8 mouse cellular contexts compared by ENCODE assay signal in genomic region chr12:71830139-71830538, GRCm38 (mm10). TPM values are rescaled to one million over a fixed set of nuclear protein-coding genes. Genes with fewer than 3 reads are reported as not detected.
DNase-seq lines count a peak whose midpoint lies in the region; ATAC-seq and TF ChIP-seq lines count a peak whose summit lies in the region.

No protein-coding gene starts in this region.

- peak overlapping the region; percentile 73 for H3K4me3 ChIP-seq in lung, postnatal 0 days (ENCODE audit: low read depth, low read length)
- H3K4me3 ChIP-seq in embryonic facial prominence, embryonic 11.5 days (ENCODE audit: low read depth, low read length), result peak overlapping the region; percentile 90
- H3K4me3 ChIP-seq in limb, embryonic 10.5 days, result peak overlapping the region; percentile 91
- H3K4me3 ChIP-seq in neural tube, embryonic 15.5 days (replicated peaks), result peak overlapping the region; percentile 82

- no peak for TF ChIP-seq CTCF in lung, postnatal 0 days (IDR thresholded peaks at IDR 0.05)

- WGBS in lung, postnatal 0 days, result 12% methylated on average over 10 of the region's 10 CpGs
- WGBS in embryonic facial prominence, embryonic 11.5 days, result 16% methylated on average over 10 of the region's 10 CpGs
- WGBS in limb, embryonic 10.5 days, result 21% methylated on average over 10 of the region's 10 CpGs
- WGBS in neural tube, embryonic 15.5 days, result 12% methylated on average over 10 of the region's 10 CpGs

- H3K9ac ChIP-seq in lung, postnatal 0 days (replicated peaks; ENCODE audit: low read depth), result 0 out of 2 replicates have a peak overlapping the region, but pooled peaks have one; percentile 32
- H3K9ac ChIP-seq in embryonic facial prominence, embryonic 11.5 days (replicated peaks; ENCODE audit: low read length), result peak overlapping the region; percentile 63
- peak overlapping the region; percentile 77 for H3K9ac ChIP-seq in neural tube, embryonic 15.5 days (replicated peaks)

- no peak for ATAC-seq in lung, postnatal 0 days
- ATAC-seq in embryonic facial prominence, embryonic 11.5 days (replicated peaks; ENCODE audit: insufficient number of reproducible peaks, low FRiP score, low TSS enrichment, low read depth), result no peak
- no peak for ATAC-seq in neural tube, embryonic 15.5 days (ENCODE audit: low FRiP score)

- H3K4me2 ChIP-seq in lung, postnatal 0 days (replicated peaks; ENCODE audit: low read depth, low read length), result peak overlapping the region; percentile 64
- H3K4me2 ChIP-seq in embryonic facial prominence, embryonic 11.5 days (ENCODE audit: low read depth, low read length), result peak overlapping the region; percentile 57
- peak overlapping the region; percentile 72 for H3K4me2 ChIP-seq in neural tube, embryonic 15.5 days

- no peaks in the 10 kb centered on the region for H3K9me3 ChIP-seq in lung, postnatal 0 days (ENCODE audit: low read length)
- no peaks in the 10 kb centered on the region for H3K9me3 ChIP-seq in embryonic facial prominence, embryonic 11.5 days (replicated peaks; ENCODE audit: control insufficient read depth, low read length)
- no peaks in the 10 kb centered on the region for H3K9me3 ChIP-seq in limb, embryonic 10.5 days (replicated peaks)
- H3K9me3 ChIP-seq in neural tube, embryonic 15.5 days (replicated peaks), result no peaks in the 10 kb centered on the region

- peak overlapping the region; percentile 39; the same call in 1 of the 2 replicates for H3K27ac ChIP-seq in lung, postnatal 0 days (ENCODE audit: low read length)
- no peak overlapping the region for H3K27ac ChIP-seq in embryonic facial prominence, embryonic 11.5 days (replicated peaks; ENCODE audit: low read depth, low read length)
- H3K27ac ChIP-seq in limb, embryonic 10.5 days, result peak overlapping the region; percentile 86
- peak overlapping the region; percentile 83 for H3K27ac ChIP-seq in neural tube, embryonic 15.5 days (replicated peaks)

- DNase-seq in lung, postnatal 0 days (ENCODE audit: low spot score), result no peak
- no peak for DNase-seq in lung, adult 18-20 months
- DNase-seq in embryonic facial prominence, embryonic 11.5 days (ENCODE audit: low spot score), result no peak
- no peak for DNase-seq in limb, embryonic 10.5 days (ENCODE audit: low spot score)
- no peak for DNase-seq in testis, postnatal 14 days (ENCODE audit: low spot score)
- no peak for DNase-seq in layer of hippocampus, postnatal 10 days (ENCODE audit: low spot score in 2 of 2)
- DNase-seq in kidney, adult 18-20 months, result no peak

- no peaks in the 10 kb centered on the region for H3K27me3 ChIP-seq in lung, postnatal 0 days (replicated peaks; ENCODE audit: insufficient read depth, low read length)
- H3K27me3 ChIP-seq in embryonic facial prominence, embryonic 11.5 days (ENCODE audit: control insufficient read depth, insufficient read depth, low read length), result no peaks in the 10 kb centered on the region
- H3K27me3 ChIP-seq in limb, embryonic 10.5 days (ENCODE audit: low read depth, poor library complexity, severe bottlenecking), result no peaks in the 10 kb centered on the region
- no peaks in the 10 kb centered on the region; the same call in 1 of the 2 replicates for H3K27me3 ChIP-seq in neural tube, embryonic 15.5 days (replicated peaks)

- H3K4me1 ChIP-seq in lung, postnatal 0 days (ENCODE audit: insufficient read depth, low read depth, low read length), result peaks cover 15% of the 10 kb centered on the region
- no peaks in the 10 kb centered on the region; the same call in 1 of the 2 replicates for H3K4me1 ChIP-seq in embryonic facial prominence, embryonic 11.5 days (ENCODE audit: control insufficient read depth, insufficient read depth, low read length)
- peaks cover 26% of the 10 kb centered on the region for H3K4me1 ChIP-seq in limb, embryonic 10.5 days
- peaks cover 35% of the 10 kb centered on the region for H3K4me1 ChIP-seq in neural tube, embryonic 15.5 days

- no peaks in the 10 kb centered on the region for H3K36me3 ChIP-seq in lung, postnatal 0 days (ENCODE audit: insufficient read depth, low read length)
- no peaks in the 10 kb centered on the region for H3K36me3 ChIP-seq in embryonic facial prominence, embryonic 11.5 days (replicated peaks; ENCODE audit: control insufficient read depth, insufficient read depth, low read depth, low read length)
- no peaks in the 10 kb centered on the region for H3K36me3 ChIP-seq in limb, embryonic 10.5 days
- H3K36me3 ChIP-seq in neural tube, embryonic 15.5 days, result no peaks in the 10 kb centered on the region

- no peak for TF ChIP-seq EP300 in lung, postnatal 0 days (IDR thresholded peaks at IDR 0.05)

RNA-seq across cellular contexts. Expression of gene Daam1, which starts 0.7 kb away (rescaled TPM):
- 11.0 and 12.1 TPM in 2 replicates for polyA plus RNA-seq in lung, postnatal 0 days (2015; fragmentation: Nextera tagmentation; extraction: Ambion mirVana)
- 16.3 and 16.4 TPM in 2 replicates for polyA plus RNA-seq in embryonic facial prominence, embryonic 11.5 days (2014; fragmentation: Nextera tagmentation; extraction: Ambion mirVana)
- polyA plus RNA-seq in limb, embryonic 10.5 days (2016; fragmentation: Nextera tagmentation; extraction: Ambion mirVana), result 4.0 and 5.2 TPM in 2 replicates
- 21.4 and 24.1 TPM in 2 replicates for polyA plus RNA-seq in neural tube, embryonic 15.5 days (2015; fragmentation: Nextera tagmentation; extraction: Ambion mirVana)
- 10 to 100 TPM; 89.9 to 96.7 TPM for total RNA-seq in layer of hippocampus, postnatal 10 days (2021)
